Mouse (Mus musculus): ENCODE measurements around the gene Zscan2.
A peak's percentile ranks its signal among the peaks of the same experiment; 100 is the strongest.

The Zscan2 gene

DNA sequence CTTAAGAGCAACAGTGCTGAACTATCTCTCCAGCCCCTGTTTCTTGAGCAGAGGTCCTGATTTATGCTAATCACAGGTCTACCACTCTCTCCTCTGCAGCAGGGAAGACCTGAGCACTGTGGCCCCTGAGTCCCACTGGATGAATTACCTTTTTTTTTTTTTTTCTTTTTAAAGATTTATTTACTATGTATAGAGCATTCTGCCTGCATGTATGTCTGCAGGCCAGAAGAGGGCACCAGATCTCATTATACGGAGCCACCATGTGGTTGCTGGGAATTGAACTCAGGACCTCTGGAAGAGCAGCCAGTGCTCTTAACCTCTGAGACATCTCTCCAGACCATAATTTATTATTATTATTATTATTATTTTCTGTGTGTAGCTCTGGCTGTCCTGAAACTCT, 24.9 kb downstream of the Zscan2 start:
- DNase-seq (ENCODE audit: low spot score in 2 of 2), result no peak

DNA sequence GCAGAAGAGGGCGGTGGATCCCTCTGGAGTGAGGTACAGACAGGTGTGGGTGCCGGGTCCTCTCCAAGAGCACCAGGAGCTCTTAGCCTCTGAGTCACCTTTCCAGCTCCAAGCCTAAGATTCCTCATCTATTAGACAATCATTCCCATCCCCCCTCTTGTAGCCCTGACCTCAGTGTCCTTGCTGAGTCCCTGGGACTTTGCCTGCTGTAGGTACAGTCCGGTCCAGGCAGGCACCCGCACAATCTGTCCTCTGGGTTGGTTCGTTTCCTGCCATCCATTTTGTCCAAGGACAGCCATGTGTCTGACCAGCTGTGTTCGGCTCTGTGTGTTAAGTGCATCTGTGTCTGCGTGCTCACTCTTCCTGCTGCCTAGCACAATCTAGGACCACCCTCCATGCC, 27.9 kb downstream of the Zscan2 start:
- no peak for DNase-seq (ENCODE audit: low spot score in 2 of 2)

DNA sequence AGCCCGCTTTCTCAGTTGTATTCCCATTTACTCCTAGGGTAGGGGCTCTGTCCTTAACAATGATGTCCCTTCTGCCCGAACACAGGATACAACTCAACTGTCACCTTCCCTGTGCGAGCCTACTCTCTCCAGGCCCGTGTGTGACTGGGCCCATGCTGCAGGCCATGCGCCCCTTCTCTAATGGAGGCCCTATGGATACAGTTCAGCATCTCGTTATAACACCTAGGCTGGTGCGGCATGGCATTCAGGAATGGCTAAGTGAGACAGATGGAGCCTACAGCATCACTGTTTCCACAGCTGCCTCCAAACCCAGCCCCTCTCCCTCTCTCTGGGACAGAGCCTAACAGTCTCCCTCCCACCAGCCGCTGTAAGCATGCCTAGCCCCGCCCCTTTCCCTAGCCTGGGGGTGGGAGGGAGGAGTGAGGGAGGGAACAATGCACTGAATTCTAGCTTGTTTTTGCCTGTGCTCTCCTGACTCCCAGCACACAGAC, 28.3 kb downstream of the Zscan2 start:
- no peak for DNase-seq (ENCODE audit: low spot score in 2 of 2)

DNA sequence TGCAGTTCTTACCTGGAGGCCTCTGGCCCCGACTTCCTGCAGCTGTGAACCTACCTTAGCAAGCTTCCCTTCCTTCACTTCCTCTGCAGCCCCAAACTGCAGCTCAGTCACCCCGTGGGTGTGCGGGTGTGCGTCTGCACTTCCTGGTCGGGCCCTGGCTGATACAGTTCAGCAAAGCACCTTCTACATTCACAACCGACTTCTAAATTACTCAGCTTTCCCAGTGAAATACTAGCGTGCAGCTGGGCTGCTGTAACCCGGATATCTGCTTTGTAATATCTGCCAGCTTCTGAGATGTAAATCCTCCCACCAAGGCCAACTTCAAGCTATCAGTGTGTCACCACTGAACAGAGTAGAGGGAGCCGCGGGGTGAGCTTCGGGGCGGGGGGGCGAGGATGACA, 29.1 kb downstream of the Zscan2 start:
- no peak for DNase-seq (ENCODE audit: low spot score in 2 of 2)

DNA sequence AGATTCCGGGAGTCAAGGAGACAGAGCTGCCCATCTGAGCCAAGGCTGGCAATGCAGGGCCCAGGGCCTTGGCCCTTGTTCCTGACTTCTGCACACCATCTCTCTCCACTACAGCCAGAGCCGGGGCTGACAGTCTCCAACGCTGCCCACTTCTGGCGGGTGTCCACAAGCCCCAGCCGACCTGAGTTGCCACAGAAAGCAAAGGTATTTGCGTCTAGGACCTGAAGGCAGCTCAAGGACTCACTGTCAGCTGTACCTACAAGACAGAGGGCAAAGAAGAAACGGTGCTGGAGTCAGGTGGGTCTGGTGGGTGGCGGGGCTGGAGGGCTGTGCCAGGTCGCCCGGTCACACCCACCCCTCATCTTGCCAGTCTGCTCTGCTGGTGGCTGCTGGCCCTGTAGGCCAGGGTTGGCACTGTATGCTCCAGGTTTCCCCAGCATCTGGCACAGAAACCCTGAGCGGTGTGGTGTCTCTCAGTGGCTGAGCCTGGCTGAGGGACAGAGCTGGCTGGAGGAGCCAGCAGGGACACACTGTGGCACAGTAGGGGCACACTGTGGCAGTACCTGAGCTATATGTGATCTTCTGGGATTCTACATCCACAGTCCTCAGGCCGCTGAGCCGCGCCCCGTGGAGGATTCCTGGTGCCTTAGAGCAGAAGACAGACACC, 32.5 kb downstream of the Zscan2 start:
- DNase-seq (ENCODE audit: low spot score in 2 of 2), result no peak

DNA sequence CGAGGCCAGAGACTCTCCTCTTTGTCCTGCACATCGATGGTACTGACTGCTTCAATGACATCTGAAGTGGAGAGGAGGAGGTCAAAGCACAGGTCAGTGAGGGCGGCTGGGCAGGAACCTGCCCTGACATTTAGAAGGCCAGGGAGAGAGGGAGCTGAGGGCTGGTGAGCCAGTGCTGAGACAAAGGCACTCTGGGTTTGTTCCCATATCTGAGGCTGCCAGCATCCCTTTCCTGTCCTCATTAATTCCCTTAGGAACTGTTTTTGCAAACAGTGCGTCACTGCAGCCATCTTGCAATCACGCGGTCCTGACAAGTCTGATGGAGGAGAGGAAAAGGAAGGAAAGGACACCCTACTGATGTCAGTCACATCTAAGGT, 33.0 kb downstream of the Zscan2 start:
- DNase-seq (ENCODE audit: low spot score in 2 of 2), result no peak

DNA sequence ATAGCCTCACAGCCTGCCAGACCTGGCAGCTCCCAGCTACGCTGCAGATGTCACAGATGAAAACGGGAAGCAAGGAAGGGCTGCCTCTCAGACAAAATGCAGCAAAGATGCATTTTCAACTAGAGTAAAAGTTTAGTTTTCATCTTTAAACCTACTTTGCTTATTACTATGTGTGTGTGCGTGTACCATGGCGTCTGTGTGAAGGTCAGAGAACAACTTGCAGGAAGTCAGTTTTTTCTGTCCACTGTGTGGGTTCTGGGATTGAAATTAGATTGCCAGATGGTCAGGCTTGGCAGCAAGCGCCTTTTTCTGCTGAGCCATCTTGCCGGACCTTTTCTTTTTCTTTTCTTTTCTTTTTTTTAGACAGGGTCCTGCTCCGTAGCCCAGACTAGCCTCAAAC, 33.5 kb downstream of the Zscan2 start:
- no peak for DNase-seq (ENCODE audit: low spot score in 2 of 2)

DNA sequence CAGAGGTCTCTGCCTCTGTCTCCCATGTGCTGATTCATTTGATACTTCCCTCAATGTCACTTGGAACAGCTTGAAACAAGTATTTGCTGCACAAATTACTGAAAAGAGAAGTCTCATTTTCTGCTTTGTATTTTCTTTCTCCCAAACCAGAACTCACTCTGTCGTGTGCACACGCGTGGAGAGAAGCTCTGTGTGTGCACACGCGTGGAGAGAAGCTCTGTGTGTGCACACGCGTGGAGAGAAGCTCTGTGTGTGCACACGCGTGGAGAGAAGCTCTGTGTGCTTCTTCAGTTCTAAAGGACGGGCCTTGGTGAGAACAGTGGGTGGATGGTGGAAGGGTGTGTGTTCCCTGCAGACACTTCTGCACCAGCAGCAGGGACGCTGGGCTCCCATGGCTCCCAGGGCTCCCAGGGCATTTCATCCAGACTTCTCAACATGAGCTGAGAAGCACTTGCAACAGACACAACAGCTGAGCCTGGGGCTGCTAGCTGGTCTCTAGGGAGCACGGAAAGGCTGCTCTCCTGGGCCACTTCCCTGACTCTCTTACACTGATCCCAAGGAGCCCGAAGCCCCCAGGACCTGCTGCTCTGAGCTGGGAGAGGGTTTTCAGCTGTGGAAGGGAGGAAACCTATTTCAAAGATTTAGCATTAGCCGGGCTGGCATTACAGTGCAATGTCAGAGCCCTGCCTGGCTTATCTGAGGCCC, 34.2 kb downstream of the Zscan2 start:
- no peak for DNase-seq (ENCODE audit: low spot score in 2 of 2)

DNA sequence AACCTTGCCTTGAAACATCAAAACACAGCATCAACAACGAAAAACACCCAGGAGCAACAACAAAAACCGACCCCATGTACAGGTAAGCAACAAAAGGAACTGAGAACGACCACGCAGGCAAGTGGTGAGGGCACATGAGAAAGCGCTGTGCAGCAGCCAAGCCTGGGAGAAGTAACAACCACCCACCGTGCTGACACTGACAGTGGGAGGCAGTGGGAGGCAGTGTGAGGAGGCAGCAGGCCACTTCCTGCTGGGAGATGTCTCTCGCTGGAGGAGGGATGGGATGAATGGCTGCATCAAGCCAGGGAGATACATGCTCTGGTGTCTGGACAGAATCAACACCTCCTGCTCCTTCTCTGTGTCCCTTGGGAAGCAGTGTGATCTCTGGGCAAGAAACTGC, 36.4 kb downstream of the Zscan2 start:
- no peak for DNase-seq (ENCODE audit: low spot score in 2 of 2)

DNA sequence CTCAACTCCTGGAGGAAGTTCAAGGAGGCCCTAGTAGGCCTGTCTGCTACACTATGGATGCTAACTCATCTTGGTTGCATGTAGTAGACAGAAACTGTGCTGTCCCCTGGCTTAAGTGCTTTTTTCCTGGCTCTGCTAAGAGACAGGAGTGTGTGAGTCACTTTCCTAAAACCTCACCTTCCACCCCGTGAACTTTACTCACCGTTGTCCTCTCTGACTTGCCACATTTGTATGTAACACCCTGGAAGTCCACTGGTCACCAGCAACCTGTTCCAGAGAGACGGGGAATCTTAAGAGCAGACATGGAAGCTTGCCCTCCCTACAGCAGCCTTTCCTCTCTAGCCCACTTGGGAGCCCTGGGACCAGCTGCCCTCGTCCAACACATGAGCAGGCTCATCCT, 37.0 kb downstream of the Zscan2 start:
- no peak for DNase-seq (ENCODE audit: low spot score in 2 of 2)

DNA sequence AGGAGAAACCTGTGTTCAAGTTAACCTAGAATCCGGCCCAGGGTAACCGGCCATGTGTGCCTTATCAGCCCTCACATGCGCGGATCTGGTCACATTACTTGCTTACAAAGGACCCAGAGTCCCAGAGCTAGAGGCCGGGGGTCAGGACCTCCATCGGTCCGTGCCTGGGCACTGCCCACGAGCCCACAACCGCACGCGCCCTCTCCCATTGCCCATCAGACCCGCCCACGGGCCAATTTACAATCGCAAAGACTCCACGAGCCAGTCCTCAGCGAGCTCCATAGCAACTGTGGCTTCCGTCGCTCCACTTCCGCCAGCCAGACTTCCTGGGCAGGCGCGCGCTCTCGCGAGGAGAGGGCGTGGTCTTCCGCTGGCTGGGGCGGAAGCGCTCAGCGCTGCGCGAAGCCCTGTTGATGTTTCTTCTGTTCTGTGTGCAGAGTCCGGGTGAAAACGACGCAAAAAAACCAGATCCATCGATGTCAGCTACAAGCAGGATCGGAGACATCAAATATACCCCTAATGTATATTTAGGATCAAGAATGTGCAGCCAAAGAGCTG, 40.3 kb downstream of the Zscan2 start, which contains the start of gene Wdr73:
Wdr73 (minus strand) TSS at position 326 of the 558 bp plus-strand sequence.
- peak; percentile 85 to 89 for DNase-seq (ENCODE audit: low spot score in 2 of 2)

DNA sequence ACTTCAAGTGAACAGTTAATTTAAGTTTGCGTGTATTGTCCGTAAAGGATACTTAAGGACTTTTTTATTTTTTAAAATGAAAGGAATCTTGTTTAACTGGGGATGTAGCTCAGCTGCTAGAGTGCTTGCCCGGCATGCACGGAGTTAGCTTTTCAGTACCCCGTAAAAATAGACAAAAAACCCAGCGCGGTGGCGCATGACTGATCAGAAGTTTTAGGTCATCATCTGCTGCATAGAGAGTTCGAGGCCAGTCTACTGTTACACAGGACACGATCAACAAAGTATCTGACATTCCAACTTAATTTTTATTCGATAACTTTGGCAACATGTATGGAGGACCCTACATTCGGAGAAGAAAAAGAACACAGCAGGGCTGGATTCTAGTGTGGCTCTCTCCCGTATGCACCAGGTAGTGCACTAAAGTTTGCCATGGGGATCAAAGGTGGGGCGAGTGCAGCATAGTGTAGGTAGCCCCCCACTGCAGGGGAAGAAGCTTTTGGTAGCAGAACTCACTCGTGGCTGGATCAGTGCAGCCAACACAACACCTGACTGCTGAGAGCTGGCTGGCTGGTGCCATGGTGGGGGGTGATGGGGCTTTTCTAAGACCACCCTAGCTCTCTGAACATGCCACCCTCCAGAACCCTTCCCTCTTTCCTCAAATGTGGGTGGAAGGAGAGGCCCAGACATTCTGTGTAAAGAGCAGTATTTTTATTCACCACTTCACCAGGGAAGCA, 41.0 kb downstream of the Zscan2 start:
- no peak for DNase-seq (ENCODE audit: low spot score in 2 of 2)

DNA sequence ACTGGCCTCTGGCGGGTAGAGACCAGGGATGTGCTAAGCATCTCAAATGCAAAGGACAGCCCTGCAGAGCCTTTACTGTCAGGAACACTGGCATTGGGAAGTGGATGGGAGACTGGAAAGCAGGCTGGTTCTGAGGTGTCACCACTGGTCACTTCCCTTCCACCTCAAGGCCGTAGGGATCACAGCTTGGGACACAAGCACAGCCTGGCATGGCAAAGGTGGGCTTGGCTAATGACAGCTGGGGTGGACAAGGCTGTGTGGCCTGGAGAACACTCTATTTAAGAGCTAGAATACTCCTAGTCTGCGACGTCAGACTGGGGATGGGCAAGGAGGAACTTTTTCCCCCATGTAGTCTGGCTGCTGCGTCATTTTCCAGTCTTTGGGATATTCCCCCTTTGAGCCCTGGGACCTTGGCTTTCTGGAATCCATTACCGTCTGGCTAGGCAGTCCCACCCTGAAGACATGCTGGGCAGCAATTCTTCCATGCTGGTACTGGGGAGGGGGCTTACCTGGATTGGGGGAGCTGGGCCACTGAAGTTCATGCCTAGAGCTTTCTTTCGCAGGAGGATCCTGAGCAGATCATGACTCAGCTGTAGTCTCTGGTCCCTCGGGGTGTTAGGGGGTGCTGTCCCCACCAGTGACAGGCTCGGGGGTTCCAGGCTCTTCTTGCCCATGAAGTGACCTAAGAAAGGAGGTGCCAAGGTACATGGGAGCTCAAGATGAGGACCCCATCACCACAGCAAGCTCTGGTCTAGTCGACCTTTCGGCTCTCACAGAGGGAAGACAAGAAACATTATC, 43.1 kb downstream of the Zscan2 start:
- DNase-seq (ENCODE audit: low spot score in 2 of 2), result no peak

DNA sequence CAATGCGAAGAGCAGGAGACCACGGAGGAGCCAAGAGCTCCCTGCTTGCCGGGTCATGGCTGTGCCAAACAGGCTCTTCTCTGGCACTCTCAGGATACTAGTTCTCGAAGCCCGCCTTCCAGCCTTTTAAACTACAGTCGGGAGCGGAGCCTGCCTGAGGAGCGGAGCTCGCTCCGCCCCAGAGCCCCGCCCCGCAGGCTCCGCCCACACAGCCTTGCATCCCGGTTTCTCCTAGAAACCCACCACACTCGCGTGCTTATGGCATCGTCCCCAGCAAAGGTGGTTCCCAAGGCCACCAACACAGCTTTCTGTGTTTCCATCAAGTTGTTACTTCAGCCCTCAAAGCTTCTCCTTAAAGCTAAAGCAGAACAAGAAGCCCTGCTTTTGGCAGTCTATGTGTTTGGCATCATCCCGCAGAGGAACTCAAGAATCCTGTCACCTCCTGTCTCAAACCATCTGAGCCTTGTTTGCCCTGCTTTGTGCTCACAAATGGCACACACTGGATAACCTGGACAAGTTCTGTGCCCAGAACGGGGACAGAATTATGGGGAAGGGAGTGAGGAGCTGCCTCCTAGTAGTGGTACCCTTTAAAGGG, 44.3 kb downstream of the Zscan2 start, which contains the start of gene Nmb:
Nmb (minus strand) TSS at position 156 of the 595 bp plus-strand sequence.
- DNase-seq (ENCODE audit: low spot score in 2 of 2), result peak; percentile 49 to 63

DNA sequence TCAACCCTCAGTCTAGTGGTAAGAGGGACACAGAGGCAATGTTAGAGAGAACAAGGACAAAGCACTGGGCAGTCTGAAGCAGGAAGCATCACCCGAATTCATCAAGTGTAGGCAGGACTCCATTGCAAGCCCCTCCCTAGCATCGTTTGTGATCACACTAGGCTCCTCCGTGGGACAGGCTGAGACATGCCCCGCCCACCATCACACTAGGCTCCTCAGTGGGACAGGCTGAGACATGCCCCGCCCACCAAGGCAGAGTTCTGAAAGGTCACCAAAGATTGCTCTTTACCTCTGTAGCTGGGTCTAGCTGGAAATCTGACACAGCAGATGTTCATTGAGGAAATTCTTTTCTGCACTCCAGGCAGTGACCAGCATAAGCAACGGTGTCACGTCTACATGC, 50.3 kb downstream of the Zscan2 start:
- no peak for DNase-seq (ENCODE audit: low spot score in 2 of 2)

DNA sequence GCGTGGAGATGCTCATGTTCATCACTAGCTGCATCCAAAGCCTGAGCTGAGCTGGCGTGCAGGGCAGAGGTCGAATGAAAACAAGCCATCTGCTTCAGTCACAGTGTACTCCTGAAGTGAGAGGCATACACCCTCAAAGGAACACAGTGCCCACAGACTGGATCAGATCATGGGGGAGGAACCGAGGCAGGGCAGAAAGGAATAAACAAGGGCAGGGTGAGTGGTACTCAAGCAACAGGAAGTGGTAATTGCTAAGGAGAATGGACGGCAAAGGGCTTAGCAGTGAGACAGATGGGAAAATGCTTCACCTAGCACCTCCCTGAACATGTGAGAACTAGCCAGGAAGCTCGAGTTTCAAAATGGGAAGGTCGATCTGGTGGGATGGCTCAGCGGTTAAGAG, 51.8 kb downstream of the Zscan2 start:
- no peak for DNase-seq (ENCODE audit: low spot score in 2 of 2)

DNA sequence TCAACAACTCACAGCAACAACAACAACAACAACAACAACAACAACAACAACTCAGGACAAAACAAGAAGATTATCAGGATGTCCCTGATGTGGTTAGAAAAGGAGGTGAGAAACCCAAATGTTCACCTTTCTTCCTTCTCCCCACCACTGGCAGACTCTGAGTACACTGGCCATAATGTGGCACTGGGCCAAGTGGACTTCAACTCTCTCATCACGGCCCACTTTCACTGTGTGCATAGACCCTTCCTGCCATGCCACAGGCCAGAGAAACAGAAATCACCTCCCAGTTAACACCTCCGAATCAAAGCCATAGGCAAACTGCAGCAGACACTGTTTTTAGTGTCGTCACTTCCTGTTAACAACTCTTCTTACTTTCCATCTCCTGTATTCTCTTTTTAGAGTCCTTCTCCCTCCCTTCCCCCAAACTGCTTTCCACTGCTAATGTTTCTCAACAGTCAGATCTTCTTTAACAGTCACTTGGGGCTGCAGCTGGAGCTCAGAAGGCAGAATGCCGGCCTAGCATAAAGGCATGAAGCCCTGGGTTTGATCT, 57.3 kb downstream of the Zscan2 start:
- DNase-seq (ENCODE audit: low spot score in 2 of 2), result no peak

DNA sequence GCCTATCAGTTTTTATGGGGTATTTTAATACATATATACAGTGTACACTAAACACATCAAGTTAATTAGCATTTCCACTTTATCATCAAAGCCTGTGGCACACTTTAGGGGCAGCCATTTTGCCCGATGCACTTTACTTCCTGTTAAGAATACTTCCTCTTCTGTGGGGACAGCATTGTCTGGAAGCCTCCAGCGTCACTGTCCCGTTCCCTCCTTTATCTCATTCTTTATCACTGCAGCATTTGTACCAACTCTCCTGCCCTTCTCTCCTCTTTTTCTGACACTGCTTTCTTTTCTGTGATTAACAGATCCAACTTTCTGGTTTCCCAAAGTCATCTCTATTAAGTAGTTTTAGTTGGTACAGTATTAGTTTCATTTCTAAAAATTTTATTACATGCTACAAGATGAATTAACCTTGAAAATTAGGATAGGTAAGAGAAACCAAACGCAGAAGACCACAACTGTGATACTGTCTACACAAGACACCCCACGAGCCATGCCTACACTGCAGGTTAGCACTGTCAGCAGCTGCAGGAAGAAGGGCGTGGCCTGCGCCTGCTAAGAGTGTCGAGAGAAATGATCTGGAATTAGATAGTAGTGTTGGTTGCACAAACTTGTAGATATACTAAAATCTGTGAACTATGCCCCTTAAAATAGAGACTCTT, 58.4 kb downstream of the Zscan2 start:
- DNase-seq (ENCODE audit: low spot score in 2 of 2), result no peak

DNA sequence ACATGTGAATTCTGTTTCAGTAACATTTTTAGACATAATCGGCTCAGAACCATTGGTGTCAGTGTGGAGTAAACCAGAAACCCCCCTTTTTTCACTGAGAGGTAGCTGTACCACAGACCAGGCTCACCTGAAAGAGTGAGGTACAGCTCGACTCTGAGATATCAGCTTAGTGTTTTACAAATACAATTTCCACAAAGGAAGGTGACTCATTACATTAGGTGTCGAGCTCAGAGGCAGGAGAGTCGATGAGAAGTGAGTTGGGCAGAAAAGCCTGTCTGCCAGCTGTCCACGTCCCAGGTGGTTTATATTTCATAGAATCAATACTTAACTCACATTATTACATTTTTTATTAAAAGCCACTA, 58.9 kb downstream of the Zscan2 start:
- no peak for DNase-seq (ENCODE audit: low spot score in 2 of 2)

DNA sequence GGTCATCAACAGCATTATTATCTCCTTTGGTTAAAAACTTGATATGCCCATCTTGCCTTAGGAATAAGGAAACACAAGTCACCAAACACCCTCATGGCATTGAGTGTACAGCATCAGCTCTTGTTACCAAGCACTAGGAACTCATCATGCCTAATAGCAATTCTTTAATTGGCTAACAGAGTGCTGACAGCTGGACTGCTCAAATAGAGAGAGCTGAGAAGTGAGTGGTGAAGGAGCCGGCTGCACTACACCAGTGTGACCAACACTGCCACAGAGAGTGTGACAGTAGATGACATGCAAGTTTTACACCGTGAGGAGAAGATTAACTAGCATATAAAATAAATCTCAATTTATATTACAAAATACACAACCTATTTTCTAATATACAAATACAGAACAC, 62.4 kb downstream of the Zscan2 start:
- DNase-seq (ENCODE audit: low spot score in 2 of 2), result no peak
